Comparison of ENCODE assay signal across 16 mouse cellular contexts in genomic region chr13:82849037-82849436, GRCm38 (mm10).
DNase-seq lines count a peak whose midpoint lies in the region; ATAC-seq lines count a peak whose summit lies in the region.
"Had no signal": no experiment of that assay in that cellular context is flagged by ENCODE, and none has a peak within 500 bp of the region (broad histone marks: within the 10 kb centered on the region; RNA-seq: fewer than 3 reads in every experiment).

No protein-coding gene starts in this region.

- peak; percentile 50 for DNase-seq in gastrocnemius, adult 18-20 months (ENCODE audit: low spot score)
- DNase-seq in gastrocnemius, postnatal 14 days: no peak
- peak; percentile 24 for DNase-seq in kidney, adult 11 months
- DNase-seq in brain, adult 2 months (ENCODE audit: low read depth, low spot score): peak; percentile 20
- DNase-seq in testis, postnatal 14 days (ENCODE audit: low spot score): no peak
- no peak for DNase-seq in lung, postnatal 36 days
- DNase-seq: cerebellum, postnatal 25 days; lung, adult 18-20 months; lung, postnatal 4 days; thymus, adult 2 months had no signal

- WGBS in kidney, embryonic 15.5 days: 53% methylated on average over 3 of the region's 3 CpGs
- 59% methylated on average over 3 of the region's 3 CpGs for WGBS in stomach, embryonic 14.5 days

- no peak overlapping the region for H3K27ac ChIP-seq in kidney, embryonic 15.5 days
- no peak overlapping the region for H3K27ac ChIP-seq in stomach, embryonic 14.5 days (ENCODE audit: low read length)
- H3K27ac ChIP-seq: kidney, postnatal 0 days; limb, embryonic 15.5 days; midbrain, embryonic 15.5 days had no signal

- H3K27me3 ChIP-seq in kidney, embryonic 15.5 days: no peaks in the 10 kb centered on the region
- H3K27me3 ChIP-seq in stomach, embryonic 14.5 days (ENCODE audit: control insufficient read depth, insufficient read depth, low read length): no peaks in the 10 kb centered on the region
- H3K27me3 ChIP-seq: limb, embryonic 15.5 days; midbrain, embryonic 15.5 days had no signal

- H3K9me3 ChIP-seq in kidney, embryonic 15.5 days (replicated peaks): no peaks in the 10 kb centered on the region
- H3K9me3 ChIP-seq in stomach, embryonic 14.5 days (ENCODE audit: control insufficient read depth, low read depth, low read length): no peaks in the 10 kb centered on the region
- H3K9me3 ChIP-seq: limb, embryonic 15.5 days; midbrain, embryonic 15.5 days had no signal

- intact Hi-C loops in gastrocnemius, postnatal 14 days (cut with DNase I; ENCODE audit: low total_unique reads): no loop called here

- no peak overlapping the region for H3K9ac ChIP-seq in kidney, embryonic 15.5 days
- H3K9ac ChIP-seq in stomach, embryonic 14.5 days (replicated peaks; ENCODE audit: low read depth, low read length): no peak overlapping the region
- H3K9ac ChIP-seq: limb, embryonic 15.5 days; midbrain, embryonic 15.5 days had no signal

- H3K4me1 ChIP-seq in kidney, embryonic 15.5 days: no peaks in the 10 kb centered on the region
- H3K4me1 ChIP-seq in stomach, embryonic 14.5 days (ENCODE audit: control insufficient read depth, insufficient read depth, low read length): no peaks in the 10 kb centered on the region
- H3K4me1 ChIP-seq: limb, embryonic 15.5 days; midbrain, embryonic 15.5 days had no signal

- H3K4me3 ChIP-seq in kidney, embryonic 15.5 days (replicated peaks): no peak overlapping the region
- no peak overlapping the region for H3K4me3 ChIP-seq in stomach, embryonic 14.5 days (ENCODE audit: low read depth, low read length)
- H3K4me3 ChIP-seq: limb, embryonic 15.5 days; midbrain, embryonic 15.5 days had no signal

- H3K4me2 ChIP-seq in kidney, embryonic 15.5 days: no peak overlapping the region
- H3K4me2 ChIP-seq in stomach, embryonic 14.5 days (replicated peaks; ENCODE audit: low read depth, low read length): no peak overlapping the region
- H3K4me2 ChIP-seq: limb, embryonic 15.5 days; midbrain, embryonic 15.5 days had no signal

- H3K36me3 ChIP-seq in kidney, embryonic 15.5 days: no peaks in the 10 kb centered on the region
- H3K36me3 ChIP-seq in stomach, embryonic 14.5 days (ENCODE audit: control insufficient read depth, insufficient read depth, low read length): no peaks in the 10 kb centered on the region
- H3K36me3 ChIP-seq: limb, embryonic 15.5 days; midbrain, embryonic 15.5 days had no signal

- no peak for ATAC-seq in kidney, embryonic 15.5 days (replicated peaks; ENCODE audit: low FRiP score)
- peak; percentile 88 for ATAC-seq in stomach, embryonic 14.5 days (ENCODE audit: insufficient number of reproducible peaks, insufficient read depth, low FRiP score, low read depth)
- ATAC-seq: hindbrain, embryonic 16.5 days; midbrain, embryonic 15.5 days had no signal

Comparison
In these comparisons a context has a peak if more than half of its experiments do, and no peak if none do; other contexts are left out.
1. DNase-seq: peak in gastrocnemius, adult 18-20 months (single experiment), kidney, adult 11 months (single experiment) and brain, adult 2 months (single experiment); none in gastrocnemius, postnatal 14 days (single experiment), testis, postnatal 14 days (single experiment) and lung, postnatal 36 days (single experiment).